Mouse (Mus musculus): ENCODE measurements at regions not wholly inside any gene's neighbourhood (a gene's known extent, or its start where the extent isn't known, plus 50 kb on each side); places are given as distances from the start of the nearest gene placed in this dataset.

DNA sequence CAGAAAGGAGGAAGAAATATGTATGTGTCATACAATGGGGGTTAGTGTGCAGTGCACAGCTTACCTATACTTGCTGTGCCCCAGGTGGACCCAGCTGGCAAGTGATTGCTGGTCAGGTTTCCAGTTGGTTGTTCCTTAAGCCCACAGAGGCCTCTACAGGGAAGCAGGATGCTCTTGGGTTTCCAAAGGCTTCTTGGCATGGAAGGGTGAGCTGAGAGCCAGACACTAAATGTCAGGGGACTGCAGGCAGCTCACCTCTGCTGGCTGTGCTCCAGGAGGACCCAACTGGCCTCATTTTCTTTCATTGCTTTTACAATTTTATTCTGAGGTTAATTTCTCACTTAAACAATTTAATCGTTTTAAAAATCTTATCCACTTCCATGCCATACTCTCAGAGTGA, 108.1 kb downstream of the Gm10184 start:
- DNase-seq: no peak

DNA sequence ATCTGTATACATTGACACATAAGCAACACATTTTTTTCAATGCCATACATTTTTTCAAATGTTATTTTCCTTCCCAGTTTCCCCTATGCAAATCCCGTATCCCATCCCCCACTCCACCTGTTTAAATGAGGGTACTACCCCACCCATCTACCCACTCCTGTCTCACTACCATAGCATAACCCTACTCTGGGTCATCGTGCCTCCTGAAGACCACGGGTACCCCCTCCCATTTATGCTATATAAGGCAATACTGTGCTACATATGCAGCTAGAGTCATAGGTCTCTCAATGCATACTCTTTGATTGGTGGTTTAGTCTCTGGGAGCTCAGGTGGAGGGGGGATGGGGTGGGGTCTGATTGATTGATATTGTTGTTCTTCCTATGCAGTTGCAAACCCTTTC, 132.7 kb downstream of the Gm10184 start:
- no peak for DNase-seq

DNA sequence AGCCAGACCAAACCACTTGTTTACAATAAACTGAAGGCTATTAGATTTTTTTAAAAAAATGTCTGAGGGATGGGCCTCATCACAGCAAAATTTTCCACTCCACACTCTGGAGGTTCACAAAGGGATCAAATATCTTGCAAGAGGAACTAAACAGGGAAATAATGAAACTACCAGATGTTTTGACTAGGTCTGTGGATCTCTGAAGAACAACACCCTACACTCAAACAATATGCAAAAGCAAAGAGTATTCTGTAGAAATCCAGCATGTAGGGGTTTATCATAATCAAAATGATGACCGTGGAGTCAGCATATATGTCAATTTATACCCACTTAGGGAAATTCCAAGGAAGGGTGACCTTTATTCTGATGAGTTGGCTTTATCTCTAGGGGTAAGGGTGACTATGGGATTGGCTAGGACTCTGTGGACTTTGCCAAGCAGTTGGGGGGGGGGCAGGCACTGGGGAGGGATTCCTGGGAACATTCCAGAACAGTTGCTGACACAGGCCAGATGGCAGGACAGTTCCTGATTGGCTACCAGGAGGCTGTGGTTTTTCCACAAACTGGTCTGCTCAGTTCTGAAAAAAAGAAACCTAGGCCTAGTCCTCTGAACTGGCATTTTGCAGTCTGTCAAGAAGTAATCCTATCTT, 143.9 kb downstream of the Gm10184 start:
- peak; percentile 6 for DNase-seq

DNA sequence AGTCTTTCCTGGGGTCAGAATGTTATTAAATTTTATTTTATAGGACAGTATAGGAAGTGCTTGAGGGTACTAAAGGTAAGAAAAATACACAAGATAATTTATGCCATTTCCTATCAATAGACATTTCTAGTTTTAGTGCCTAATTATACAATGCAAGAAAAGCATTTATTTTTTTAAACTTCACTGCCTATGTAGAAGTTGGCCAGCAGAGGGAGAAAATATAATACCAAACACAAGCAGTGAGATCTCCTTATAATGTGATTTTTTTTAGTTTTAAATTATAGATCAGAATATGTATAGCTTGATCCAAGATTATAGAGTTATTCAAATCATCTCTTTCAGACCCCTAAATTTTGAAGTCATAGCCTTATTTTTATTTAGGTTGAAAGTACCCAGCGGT, 172.8 kb downstream of the Gm10184 start:
- DNase-seq: no peak

DNA sequence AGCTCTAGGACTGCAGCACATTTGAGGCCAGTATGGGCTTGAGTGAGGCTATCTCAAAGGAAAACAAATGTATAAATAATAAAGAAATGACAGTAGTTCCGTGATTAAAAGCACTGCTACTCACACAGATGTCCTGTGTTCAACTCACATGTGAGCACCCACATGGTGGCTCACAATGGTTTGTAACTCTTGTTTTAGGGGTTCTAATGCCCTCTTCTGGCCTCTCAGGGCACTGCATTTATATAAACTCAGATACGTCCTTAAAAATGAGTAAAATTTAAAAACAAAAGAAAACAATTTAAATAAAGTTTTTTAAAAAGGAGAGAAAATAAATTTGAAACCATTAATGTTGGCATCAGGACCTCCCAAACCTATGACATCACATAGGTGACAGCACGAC, 184.7 kb downstream of the Gm10184 start:
- DNase-seq: no peak

DNA sequence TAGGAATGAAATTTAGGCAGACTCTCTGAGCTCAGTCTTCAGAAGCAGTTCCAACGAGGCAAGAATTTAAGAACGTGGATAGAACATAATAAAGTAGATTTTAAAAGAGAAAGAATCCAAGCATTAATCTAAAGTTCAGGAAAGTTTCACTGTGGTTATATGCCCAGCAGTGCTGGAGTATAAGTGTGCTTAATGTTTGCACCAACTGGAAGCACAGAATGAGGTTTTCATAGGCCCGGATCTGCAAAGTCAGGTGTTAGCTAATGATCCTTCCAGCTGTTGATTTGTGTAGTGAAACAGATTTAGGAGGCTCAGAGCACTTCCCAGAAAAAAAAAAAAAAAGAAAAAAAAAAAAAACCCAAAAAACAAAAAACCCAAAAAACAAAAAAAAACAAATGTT, 228.5 kb downstream of the Gm10184 start:
- DNase-seq: no peak

DNA sequence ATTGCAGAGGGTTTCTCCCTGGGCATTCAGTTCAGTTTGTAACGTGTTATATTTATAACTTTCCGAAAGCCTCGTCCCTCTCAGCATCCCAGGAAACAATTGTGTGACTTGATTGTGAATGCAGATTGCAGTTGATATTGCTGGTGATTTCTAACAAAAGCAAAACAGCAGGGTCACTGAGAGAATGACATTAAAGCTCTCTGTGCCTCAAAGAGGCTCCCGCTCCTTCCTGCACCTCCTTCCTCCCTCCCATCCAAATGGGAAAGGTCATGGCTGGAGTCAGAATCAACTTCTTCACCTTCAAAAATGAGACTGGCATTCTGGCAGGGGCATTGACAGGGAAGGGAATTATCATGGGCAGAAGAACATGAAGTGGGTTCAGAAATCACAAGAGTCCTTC, 251.9 kb downstream of the Gm10184 start:
- DNase-seq: no peak

DNA sequence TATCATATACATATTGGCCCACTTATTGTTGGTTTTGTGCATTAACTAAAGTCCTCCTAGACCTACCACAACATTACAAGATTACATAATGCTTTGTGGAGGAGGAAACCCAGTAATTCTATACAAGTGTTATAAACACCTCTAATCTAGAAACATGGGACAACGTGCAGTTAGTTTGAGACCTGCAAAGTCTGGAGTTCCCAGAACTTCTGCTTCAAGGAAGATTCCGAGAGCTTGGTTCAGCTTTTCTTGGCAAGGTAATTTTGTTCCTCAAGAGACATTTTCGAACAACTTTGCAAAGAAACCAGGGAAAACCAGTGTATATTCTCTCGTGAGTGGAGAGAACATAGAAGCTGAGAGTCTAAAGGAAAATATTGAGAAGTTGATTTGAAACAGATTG, 254.0 kb downstream of the Gm10184 start:
- DNase-seq: no peak

DNA sequence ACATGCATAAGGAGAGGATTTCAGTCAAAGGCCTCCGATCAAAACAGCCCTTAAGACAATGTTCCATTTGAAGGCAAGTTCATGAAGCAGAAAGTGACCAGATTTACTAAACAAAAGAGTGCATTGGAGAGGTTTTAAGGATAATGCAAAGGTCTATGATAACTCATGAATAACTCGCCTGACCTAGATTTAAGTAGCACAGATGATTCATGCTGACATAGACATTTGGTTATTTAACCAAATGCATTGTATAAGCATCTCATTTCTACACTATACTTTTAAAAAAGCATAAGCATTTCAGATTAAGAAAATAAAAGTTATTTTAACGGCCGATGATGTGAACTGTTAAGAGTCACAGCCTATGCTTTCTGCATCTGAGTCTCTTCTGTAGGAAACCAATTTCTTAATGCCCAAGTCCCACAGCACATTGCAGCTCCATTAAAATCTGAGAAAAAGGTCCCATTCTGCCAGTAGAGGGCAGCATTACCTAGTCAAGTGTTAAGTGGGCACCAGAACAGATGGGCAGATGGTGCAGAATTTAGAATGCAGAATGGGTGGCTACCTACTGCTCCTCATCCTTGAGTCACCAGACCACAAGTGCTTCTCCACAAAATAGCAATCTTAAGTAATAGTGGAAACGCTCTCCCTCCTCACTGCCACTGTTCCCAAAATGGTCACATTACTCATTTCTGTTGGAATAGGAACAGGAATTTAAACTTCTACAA, 256.0 kb downstream of the Gm10184 start:
- peak; percentile 29 for DNase-seq

DNA sequence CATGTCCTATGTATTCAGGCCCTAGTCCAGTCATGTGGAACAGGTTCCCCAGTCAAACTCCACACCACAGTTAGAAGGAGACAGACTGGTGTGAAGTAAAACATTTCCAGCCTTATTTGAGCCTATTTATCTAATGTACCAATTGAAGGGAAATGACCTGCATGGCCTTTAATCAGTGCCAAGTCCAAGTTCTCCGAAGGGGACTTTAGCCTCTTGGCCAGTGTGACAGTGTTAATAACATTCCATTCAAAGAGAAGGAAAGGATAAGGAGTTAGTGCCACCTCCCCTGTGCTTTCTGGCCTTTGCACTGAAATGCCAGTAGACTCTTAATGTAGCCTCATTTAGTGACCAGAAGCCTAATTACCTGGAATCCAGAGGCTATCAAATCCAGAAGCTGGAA, 264.2 kb downstream of the Gm10184 start:
- peak; percentile 6 for DNase-seq
